In the genomic region with DNA sequence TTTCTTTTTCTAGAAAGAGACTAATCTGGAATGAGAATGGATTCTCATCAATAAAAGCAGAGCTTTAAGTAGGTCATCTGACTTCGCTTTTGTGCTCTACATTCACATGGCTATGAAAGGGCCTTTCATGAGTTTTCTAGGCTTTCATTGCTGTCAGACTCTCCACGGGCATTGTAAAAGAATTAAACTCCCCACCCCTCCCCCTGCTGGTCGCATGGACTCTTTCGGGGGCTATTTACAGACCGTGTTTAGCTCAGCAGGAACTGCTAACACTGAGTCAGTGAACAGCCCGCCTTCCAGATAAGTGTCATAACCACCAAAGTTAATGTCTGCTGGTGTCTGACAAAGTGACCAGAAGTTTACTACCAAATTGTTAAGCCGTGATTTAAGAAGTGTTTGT, we compare ENCODE assay signal across 8 mouse cellular contexts. TPM values are rescaled to one million over a fixed set of nuclear protein-coding genes. Genes with fewer than 3 reads are reported as not detected.
A peak's percentile ranks its signal among the peaks of the same experiment; 100 is the strongest.
DNase-seq lines count a peak whose midpoint lies in the region; ATAC-seq lines count a peak whose summit lies in the region.

No protein-coding gene starts in this region.

- no peaks in the 10 kb centered on the region for H3K4me1 ChIP-seq in limb, embryonic 11.5 days (ENCODE audit: control insufficient read depth, insufficient read depth, low read length)
- 0 out of 2 replicates have a peak, but pooled peaks cover 6% of the 10 kb centered on the region for H3K4me1 ChIP-seq in limb, embryonic 10.5 days

- H3K27ac ChIP-seq in limb, embryonic 11.5 days (replicated peaks; ENCODE audit: low read depth, low read length): no peak overlapping the region
- no peak overlapping the region for H3K27ac ChIP-seq in limb, embryonic 10.5 days

- 36% methylated on average over 7 of the region's 7 CpGs for WGBS in limb, embryonic 11.5 days
- 47% methylated on average over 7 of the region's 7 CpGs for WGBS in limb, embryonic 10.5 days

- ATAC-seq in limb, embryonic 11.5 days (ENCODE audit: insufficient number of reproducible peaks, low FRiP score, low TSS enrichment, low read depth): no peak
- ATAC-seq in granulocyte monocyte progenitor cell, adult 5-6 weeks (replicated peaks; ENCODE audit: poor library complexity, severe bottlenecking): peak; percentile 38

- no peaks in the 10 kb centered on the region for H3K27me3 ChIP-seq in limb, embryonic 11.5 days (ENCODE audit: control insufficient read depth, insufficient read depth, low read length)
- no peaks in the 10 kb centered on the region for H3K27me3 ChIP-seq in limb, embryonic 10.5 days (ENCODE audit: low read depth, poor library complexity, severe bottlenecking)

- H3K36me3 ChIP-seq in limb, embryonic 11.5 days (ENCODE audit: control insufficient read depth, insufficient read depth, low read length): no peaks in the 10 kb centered on the region
- peaks cover 12% of the 10 kb centered on the region for H3K36me3 ChIP-seq in limb, embryonic 10.5 days

- H3K4me3 ChIP-seq in limb, embryonic 11.5 days (ENCODE audit: low read depth, low read length): no peak overlapping the region
- no peak overlapping the region for H3K4me3 ChIP-seq in limb, embryonic 10.5 days

- H3K9me3 ChIP-seq in limb, embryonic 11.5 days (ENCODE audit: control insufficient read depth, low read length): no peaks in the 10 kb centered on the region
- no peaks in the 10 kb centered on the region for H3K9me3 ChIP-seq in limb, embryonic 10.5 days (replicated peaks)

- H3K9ac ChIP-seq in limb, embryonic 11.5 days (ENCODE audit: low read length): no peak overlapping the region

- H3K4me2 ChIP-seq in limb, embryonic 11.5 days (ENCODE audit: low read depth, severe bottlenecking): no peak overlapping the region

- DNase-seq in limb, embryonic 11.5 days (ENCODE audit: low spot score): peak; percentile 45
- no peak for DNase-seq in limb, embryonic 10.5 days (ENCODE audit: low spot score)
- peak; percentile 70 for DNase-seq in embryo, embryonic 9.5 days (ENCODE audit: extremely low spot score)
- peak; percentile 81 for DNase-seq in layer of hippocampus, adult 11-12 months (ENCODE audit: low spot score)
- DNase-seq in lung, postnatal 25 days (ENCODE audit: low spot score): peak; percentile 7
- DNase-seq in right cerebral cortex, postnatal 10 days (ENCODE audit: low spot score in 2 of 2): peak; percentile 81 to 86
- no peak for DNase-seq in adrenal gland, adult 8-10 months

RNA-seq across cellular contexts. Expression of gene Ptpra, which starts 41.5 kb away (rescaled TPM):
- 88.6 and 98.5 TPM in 2 replicates for polyA plus RNA-seq in limb, embryonic 11.5 days (2014; fragmentation: Nextera tagmentation; extraction: Ambion mirVana)
- polyA plus RNA-seq in limb, embryonic 10.5 days (2016; fragmentation: Nextera tagmentation; extraction: Ambion mirVana): 73.2 and 85.5 TPM in 2 replicates
- total RNA-seq in granulocyte monocyte progenitor cell, adult 5-6 weeks (2014; fragmentation: Nextera tagmentation): 68.9 and 76.2 TPM in 2 replicates
- total RNA-seq in granulocyte monocyte progenitor cell, adult 5-6 weeks (2017): 118 and 138 TPM in 2 replicates
- 100 to 1,000 TPM; 150 to 167 (median 158) TPM for total RNA-seq in adrenal gland, adult 8-10 months (2022)

Comparison
In these comparisons a context has a peak if more than half of its experiments do, and no peak if none do; other contexts are left out.
1. DNase-seq: peak in limb, embryonic 11.5 days (single experiment), embryo, embryonic 9.5 days (single experiment), layer of hippocampus, adult 11-12 months (single experiment), lung, postnatal 25 days (single experiment) and right cerebral cortex, postnatal 10 days (2 of 2); none in limb, embryonic 10.5 days (single experiment) and adrenal gland, adult 8-10 months (single experiment).